Mouse (Mus musculus): Measurements from ENCODE around the gene C1s1. TPM values are rescaled to one million over a fixed set of nuclear protein-coding genes. Genes with fewer than 3 reads are reported as not detected.

C1s1 gene
- total and polyA plus RNA-seq, 2 experiments from 2014 or later: 0.89 to 1.2 TPM

DNA sequence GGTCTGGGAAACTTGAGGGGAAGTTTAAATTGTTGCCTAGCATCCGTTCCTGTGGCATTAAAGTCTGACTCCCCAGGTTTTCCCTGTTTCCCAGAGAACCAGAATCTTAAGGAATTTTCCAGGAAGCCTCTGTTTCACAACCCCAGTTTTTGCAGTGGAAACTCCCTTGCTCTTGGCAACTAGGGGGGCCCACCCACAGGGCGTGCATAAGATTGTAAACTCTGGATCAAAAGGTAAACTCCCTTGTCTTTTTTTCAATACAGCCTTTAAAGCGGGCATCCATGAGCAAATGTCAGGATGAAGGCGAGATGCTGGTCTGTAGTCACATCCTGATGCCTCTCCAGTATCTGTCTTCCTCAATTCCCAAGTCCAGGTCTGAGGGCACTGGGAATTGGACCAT is 40.7 kb downstream of the C1s1 start:
- 82% methylated on average over 4 of the region's 4 CpGs for WGBS
- Histone ChIP-seq H3K36me3 (ENCODE audit: insufficient read depth, low read length) (no peaks in the 10 kb centered on the region), H3K27me3 (ENCODE audit: insufficient read depth, low read length) (no peaks in the 10 kb centered on the region), H3K4me1 (ENCODE audit: insufficient read depth, low read length) (no peaks in the 10 kb centered on the region), H3K4me2 (ENCODE audit: low read depth, low read length) (no peak overlapping the region), H3K9me3 (ENCODE audit: low read length) (no peaks in the 10 kb centered on the region), H3K4me3 (ENCODE audit: low read length) (no peak overlapping the region), H3K9ac (replicated peaks; ENCODE audit: low read length) (no peak overlapping the region), H3K27ac (no peak overlapping the region)
- ATAC-seq (no peak), DNase-seq (ENCODE audit: low spot score) (no peak)
- no peak for TF ChIP-seq CTCF (IDR thresholded peaks at IDR 0.05; ENCODE audit: low read depth)

DNA sequence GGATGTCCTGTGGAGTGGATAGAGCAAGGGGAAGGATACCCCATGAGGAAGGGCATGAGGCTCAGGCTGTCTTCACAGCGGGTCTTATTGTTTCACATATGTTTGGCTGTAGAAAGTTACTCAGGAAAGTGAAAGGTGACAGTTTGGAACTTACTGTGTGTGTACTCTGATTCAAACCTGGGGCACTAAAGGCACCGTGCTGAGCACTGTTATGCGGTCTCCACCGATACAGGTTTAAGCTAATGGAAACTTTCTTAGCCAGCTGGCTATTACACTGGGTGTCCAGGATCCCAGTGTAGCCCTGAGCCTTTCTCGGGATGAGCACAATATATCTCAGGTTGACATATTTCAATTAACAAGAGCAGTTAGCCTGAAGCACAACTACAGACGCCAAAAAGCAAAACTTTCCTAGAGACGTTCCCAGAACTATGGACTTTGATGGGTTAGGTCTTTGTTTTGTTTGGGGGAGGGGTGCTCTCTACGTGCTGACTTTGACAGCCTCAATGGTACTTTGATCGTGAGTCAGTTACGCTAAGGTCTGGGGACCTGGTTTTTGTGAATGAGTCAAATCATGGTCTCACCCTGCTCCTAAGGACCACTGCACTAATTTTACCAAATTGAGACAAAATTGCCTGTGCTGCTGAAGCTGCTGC is 42.1 kb downstream of the C1s1 start:
- Histone ChIP-seq H3K4me3 (ENCODE audit: low read length) (no peak overlapping the region), H3K9me3 (ENCODE audit: low read length) (no peaks in the 10 kb centered on the region), H3K4me1 (ENCODE audit: insufficient read depth, low read length) (no peaks in the 10 kb centered on the region), H3K4me2 (ENCODE audit: low read depth, low read length) (no peak overlapping the region), H3K36me3 (ENCODE audit: insufficient read depth, low read length) (no peaks in the 10 kb centered on the region), H3K9ac (replicated peaks; ENCODE audit: low read length) (no peak overlapping the region), H3K27me3 (ENCODE audit: insufficient read depth, low read length) (no peaks in the 10 kb centered on the region), H3K27ac (no peak overlapping the region)
- TF ChIP-seq CTCF (IDR thresholded peaks at IDR 0.05; ENCODE audit: low read depth): no peak
- WGBS: 40% methylated on average over 10 of the region's 10 CpGs
- no peak for DNase-seq (ENCODE audit: low spot score)
- ATAC-seq: no peak

DNA sequence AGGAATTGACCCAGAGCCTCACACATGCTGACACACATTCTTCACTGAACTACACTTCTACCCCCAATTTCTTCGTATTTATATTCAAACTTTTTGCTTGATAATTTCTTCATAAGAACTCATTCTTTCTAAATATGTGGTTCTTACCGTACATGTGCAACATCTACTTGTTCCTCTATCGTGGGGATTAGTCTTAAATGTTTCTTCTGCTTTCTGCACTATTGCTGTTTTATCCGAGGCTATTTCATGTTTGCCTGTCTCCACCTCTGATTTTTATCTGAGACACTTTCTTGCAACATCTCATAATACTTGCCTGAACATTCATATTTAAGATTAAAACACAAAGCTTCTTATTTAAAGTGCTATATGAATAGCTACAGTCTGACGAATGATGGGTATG is 46.1 kb downstream of the C1s1 start:
- no peaks in the 10 kb centered on the region for H3K9me3 ChIP-seq (ENCODE audit: low read length)
- no peak for TF ChIP-seq CTCF (IDR thresholded peaks at IDR 0.05; ENCODE audit: low read depth)
- ATAC-seq: no peak
- no peaks in the 10 kb centered on the region for H3K36me3 ChIP-seq (ENCODE audit: insufficient read depth, low read length)
- H3K4me3 ChIP-seq (ENCODE audit: low read length): no peak overlapping the region
- no peaks in the 10 kb centered on the region for H3K4me1 ChIP-seq (ENCODE audit: insufficient read depth, low read length)
- no peak overlapping the region for H3K9ac ChIP-seq (replicated peaks; ENCODE audit: low read length)
- H3K27me3 ChIP-seq (ENCODE audit: insufficient read depth, low read length): no peaks in the 10 kb centered on the region
- no peak for DNase-seq (ENCODE audit: low spot score)
- no peak overlapping the region for H3K27ac ChIP-seq
- WGBS: 93% methylated on average over 5 of the region's 5 CpGs
- no peak overlapping the region for H3K4me2 ChIP-seq (ENCODE audit: low read depth, low read length)

DNA sequence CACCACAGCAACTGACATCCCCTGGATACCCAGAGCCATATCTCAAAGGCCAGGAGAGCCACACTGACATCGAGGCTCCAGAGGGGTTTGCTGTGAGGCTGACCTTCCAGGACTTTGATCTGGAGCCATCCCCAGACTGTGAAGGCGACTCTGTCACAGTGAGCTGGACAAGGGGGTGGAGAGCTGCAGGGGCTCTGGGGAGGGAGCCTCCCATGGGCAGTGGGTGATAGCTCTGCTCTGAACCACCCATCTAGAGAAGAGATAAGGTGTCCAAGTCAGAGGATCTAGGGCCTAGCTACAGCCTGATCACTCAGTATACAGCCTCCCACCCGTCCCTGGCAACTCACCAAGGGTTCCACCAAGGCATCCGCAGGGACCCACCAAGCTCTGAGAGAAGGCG is 48.3 kb downstream of the C1s1 start:
- WGBS: 84% methylated on average over 5 of the region's 5 CpGs
- Histone ChIP-seq H3K9me3 (ENCODE audit: low read length) (no peaks in the 10 kb centered on the region), H3K4me3 (ENCODE audit: low read length) (no peak overlapping the region), H3K4me1 (ENCODE audit: insufficient read depth, low read length) (no peaks in the 10 kb centered on the region), H3K27me3 (ENCODE audit: insufficient read depth, low read length) (no peaks in the 10 kb centered on the region), H3K4me2 (ENCODE audit: low read depth, low read length) (no peak overlapping the region), H3K36me3 (ENCODE audit: insufficient read depth, low read length) (no peaks in the 10 kb centered on the region), H3K27ac (no peak overlapping the region), H3K9ac (replicated peaks; ENCODE audit: low read length) (no peak overlapping the region)
- TF ChIP-seq CTCF (IDR thresholded peaks at IDR 0.05; ENCODE audit: low read depth): no peak
- ATAC-seq (no peak), DNase-seq (ENCODE audit: low spot score) (no peak)

DNA sequence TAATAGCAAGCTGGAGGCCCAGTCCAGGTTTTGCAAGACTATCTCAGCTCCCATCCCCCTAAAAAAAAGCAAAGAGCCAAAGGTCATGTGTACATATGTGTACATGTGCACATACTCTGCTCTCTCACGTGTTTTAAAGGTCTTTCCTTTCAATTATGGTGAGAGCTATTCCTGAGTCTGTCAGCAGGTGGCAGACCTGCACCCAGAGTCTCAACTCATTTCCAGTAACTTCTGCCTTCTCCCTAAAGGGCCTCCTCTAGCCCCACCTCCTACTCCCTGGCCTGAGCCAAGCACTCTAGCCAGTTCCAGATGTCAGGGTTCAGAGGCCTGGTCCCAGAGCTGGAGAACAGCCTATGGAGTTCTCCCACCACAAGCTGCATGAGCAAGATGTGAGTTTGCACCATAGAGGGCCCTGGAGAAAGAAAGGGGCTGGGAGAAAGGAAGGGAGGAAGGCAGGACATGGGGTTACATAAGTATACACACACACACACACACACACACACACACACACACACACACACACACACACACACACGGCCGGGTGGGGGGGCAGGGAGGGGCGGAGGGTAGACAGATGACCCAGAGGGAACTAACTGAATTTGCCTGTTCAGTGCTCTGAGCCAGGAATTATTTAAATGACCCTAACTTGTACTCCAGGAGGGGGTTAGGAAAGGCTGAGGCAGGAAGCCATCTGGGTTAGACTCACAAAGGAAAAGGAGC is 49.2 kb downstream of the C1s1 start, which contains the start of gene C1rl:
Gene C1rl, plus strand, starts transcription at position 272 of the 720 bp plus-strand sequence.
- H3K36me3 ChIP-seq (ENCODE audit: insufficient read depth, low read length): no peaks in the 10 kb centered on the region
- no peaks in the 10 kb centered on the region for H3K9me3 ChIP-seq (ENCODE audit: low read length)
- DNase-seq (ENCODE audit: low spot score): peak; percentile 68
- no peak within 1 kb of the TSS for H3K4me3 ChIP-seq (ENCODE audit: low read length)
- no peaks in the 10 kb centered on the region for H3K4me1 ChIP-seq (ENCODE audit: insufficient read depth, low read length)
- ATAC-seq: peak; percentile 85
- H3K4me2 ChIP-seq (ENCODE audit: low read depth, low read length): no peak within 1 kb of the TSS
- WGBS: 56% methylated on average over 4 of the region's 4 CpGs
- TF ChIP-seq CTCF (IDR thresholded peaks at IDR 0.05; ENCODE audit: low read depth): peak; percentile 75
- H3K27me3 ChIP-seq (ENCODE audit: insufficient read depth, low read length): no peaks in the 10 kb centered on the region
- no peak within 1 kb of the TSS for H3K27ac ChIP-seq
- H3K9ac ChIP-seq (replicated peaks; ENCODE audit: low read length): no peak within 1 kb of the TSS

DNA sequence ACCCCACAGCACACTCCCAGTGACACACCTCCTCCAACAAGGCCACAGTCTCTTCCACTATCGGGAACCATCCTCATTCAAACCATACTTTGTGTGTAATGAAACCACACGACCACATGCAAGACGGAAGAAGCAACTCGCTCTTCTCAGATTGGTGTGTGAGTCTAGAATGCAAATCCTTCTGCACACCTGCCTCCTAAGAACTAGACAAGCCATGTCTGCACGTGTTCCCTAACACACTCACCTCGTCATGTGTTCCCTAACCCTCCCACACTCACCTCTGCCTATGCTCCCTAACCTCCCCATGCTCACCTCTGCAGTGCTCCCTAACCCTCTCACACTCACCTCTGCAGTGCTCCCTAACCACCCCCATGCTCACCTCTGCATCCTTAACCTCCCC is 50.7 kb downstream of the C1s1 start:
- DNase-seq (ENCODE audit: low spot score) (no peak), ATAC-seq (no peak)
- H3K27ac ChIP-seq: no peak overlapping the region
- no peaks in the 10 kb centered on the region for H3K4me1 ChIP-seq (ENCODE audit: insufficient read depth, low read length)
- no peaks in the 10 kb centered on the region for H3K9me3 ChIP-seq (ENCODE audit: low read length)
- no peak overlapping the region for H3K4me2 ChIP-seq (ENCODE audit: low read depth, low read length)
- WGBS: 81% methylated on average over 6 of the region's 6 CpGs
- H3K4me3 ChIP-seq (ENCODE audit: low read length): no peak overlapping the region
- H3K9ac ChIP-seq (replicated peaks; ENCODE audit: low read length): no peak overlapping the region
- no peaks in the 10 kb centered on the region for H3K36me3 ChIP-seq (ENCODE audit: insufficient read depth, low read length)
- no peak for TF ChIP-seq CTCF (IDR thresholded peaks at IDR 0.05; ENCODE audit: low read depth)
- H3K27me3 ChIP-seq (ENCODE audit: insufficient read depth, low read length): no peaks in the 10 kb centered on the region

DNA sequence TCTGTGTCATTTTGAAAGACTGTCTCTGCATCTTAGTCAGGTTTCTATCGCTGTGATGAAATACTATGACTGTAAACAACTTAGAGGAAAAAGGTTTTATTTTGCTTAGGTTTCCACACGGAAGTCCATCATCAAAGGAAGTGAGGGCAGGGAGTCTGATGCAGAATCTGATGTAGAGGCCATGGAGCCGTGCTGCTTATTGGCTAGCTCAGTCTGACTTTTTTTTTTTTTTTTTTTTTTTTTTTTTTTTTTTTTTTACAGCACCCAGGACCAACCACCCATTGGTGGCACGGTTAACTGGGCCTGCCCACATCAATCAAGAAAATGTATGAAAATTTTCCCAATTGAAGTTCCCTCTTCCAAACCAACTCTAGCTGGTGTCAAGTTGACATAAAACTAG is 53.2 kb downstream of the C1s1 start:
- TF ChIP-seq CTCF (IDR thresholded peaks at IDR 0.05; ENCODE audit: low read depth): no peak
- Histone ChIP-seq H3K4me1 (ENCODE audit: insufficient read depth, low read length) (no peaks in the 10 kb centered on the region), H3K9ac (replicated peaks; ENCODE audit: low read length) (no peak overlapping the region), H3K9me3 (ENCODE audit: low read length) (no peaks in the 10 kb centered on the region), H3K4me2 (ENCODE audit: low read depth, low read length) (no peak overlapping the region), H3K4me3 (ENCODE audit: low read length) (no peak overlapping the region), H3K27me3 (ENCODE audit: insufficient read depth, low read length) (no peaks in the 10 kb centered on the region), H3K36me3 (ENCODE audit: insufficient read depth, low read length) (no peaks in the 10 kb centered on the region), H3K27ac (no peak overlapping the region)
- 80% methylated on average over 4 of the region's 4 CpGs for WGBS
- DNase-seq (ENCODE audit: low spot score) (no peak), ATAC-seq (no peak)

Data from hindbrain, postnatal 0 days (tissue).